Mouse (Mus musculus) cerebellum, postnatal 14 days (tissue): ENCODE results near the gene Abca7.

Source experiments
- DNase-seq, 2 experiments: peaks; one replicate each; pipeline ENCODE4 v3.0.0; 2021; ENCODE audit warnings: mixed read lengths in 2 of 2

Gene Abca7

GRCm38 (mm10) chr10:79997034-79997760 is 903 bp downstream of the Abca7 start:
- peak; percentile 84 to 85 for DNase-seq

- peak; percentile 75 to 84 for DNase-seq
Observed at GRCm38 (mm10) chr10:79997819-79998218, 1.5 kb downstream of the Abca7 start.

- DNase-seq = no peak
Observed at GRCm38 (mm10) chr10:80001945-80002344, 5.7 kb downstream of the Abca7 start.

- no peak for DNase-seq
Observed at GRCm38 (mm10) chr10:80002829-80003228, 6.5 kb downstream of the Abca7 start.

GRCm38 (mm10) chr10:80003374-80004232 is 7.3 kb downstream of the Abca7 start:
- no peak for DNase-seq

GRCm38 (mm10) chr10:80004233-80004705 is 8.0 kb downstream of the Abca7 start:
- DNase-seq = no peak

- no peak for DNase-seq
Observed at GRCm38 (mm10) chr10:80011740-80012139, 15.4 kb downstream of the Abca7 start.

- DNase-seq = no peak
Observed at GRCm38 (mm10) chr10:80013609-80014008, 17.3 kb downstream of the Abca7 start.

GRCm38 (mm10) chr10:80014484-80015290 is 18.4 kb downstream of the Abca7 start:
- no peak for DNase-seq

- no peak for DNase-seq
Observed at GRCm38 (mm10) chr10:80015583-80015982, 19.3 kb downstream of the Abca7 start.

- DNase-seq = no peak
Observed at GRCm38 (mm10) chr10:80016511-80016910, 20.2 kb downstream of the Abca7 start, which contains the start of gene Arhgap45. Gene Arhgap45, plus strand, starts transcription at chr10:80016653.

GRCm38 (mm10) chr10:80016931-80017330 is 20.6 kb downstream of the Abca7 start:
- DNase-seq = no peak

GRCm38 (mm10) chr10:80017361-80017760 is 21.1 kb downstream of the Abca7 start:
- no peak for DNase-seq

GRCm38 (mm10) chr10:80017771-80018170 is 21.5 kb downstream of the Abca7 start:
- DNase-seq = no peak

- DNase-seq = no peak
Observed at GRCm38 (mm10) chr10:80018739-80019297, 22.5 kb downstream of the Abca7 start.

GRCm38 (mm10) chr10:80019471-80020131 is 23.3 kb downstream of the Abca7 start:
- DNase-seq = no peak

- DNase-seq = no peak
Observed at GRCm38 (mm10) chr10:80020191-80020590, 23.9 kb downstream of the Abca7 start.

GRCm38 (mm10) chr10:80020603-80021319 is 24.5 kb downstream of the Abca7 start:
- no peak for DNase-seq

GRCm38 (mm10) chr10:80021320-80021641 is 25.0 kb downstream of the Abca7 start:
- DNase-seq = no peak

- no peak for DNase-seq
Observed at GRCm38 (mm10) chr10:80022164-80022563, 25.9 kb downstream of the Abca7 start.

- DNase-seq = no peak
Observed at GRCm38 (mm10) chr10:80022806-80023205, 26.5 kb downstream of the Abca7 start.
